Mouse (Mus musculus): ENCODE results near the gene Ptprr.

GRCm38 (mm10) chr10:116191724-116192123 lies 173.7 kb downstream of the Ptprr start:
- TF ChIP-seq CTCF (IDR thresholded peaks at IDR 0.05; ENCODE audit: low read depth, low read length): no peak
- no peak for TF ChIP-seq POLR2A (IDR thresholded peaks at IDR 0.05; ENCODE audit: borderline replicate concordance, low read depth, low read length)
